Mouse (Mus musculus) MEL (cell line): ENCODE measurements at regions not wholly inside any gene's neighbourhood (a gene's known extent, or its start where the extent isn't known, plus 50 kb on each side); places are given as distances from the start of the nearest gene placed in this dataset.

Experiments
- DNase-seq: peaks from one replicate; pipeline ENCODE4 v3.0.0; 2011; ENCODE audit warnings: low read depth, low spot score
- H3K27ac ChIP-seq: 2 replicates; pipeline ENCODE4 v1.5.1; 2012; ENCODE audit warnings: low read depth, mild to moderate bottlenecking, control low read depth, low read length, moderate library complexity; ENCODE audit not compliant: control insufficient read depth
- H3K27me3 ChIP-seq, 2 experiments: fragments of 150-350 bp in 1 of 2; sonication (generic) in 1 of 2; 2 replicates each; pipeline ENCODE4 v1.6.1; 2012; ENCODE audit warnings: low read length in 2 of 2, mild to moderate bottlenecking in 2 of 2, improper control_type of control experiment in 1 of 2, moderate library complexity in 1 of 2; ENCODE audit not compliant: insufficient read depth in 2 of 2, control insufficient read depth in 1 of 2
- H3K36me3 ChIP-seq, 2 experiments: 2 replicates each; pipeline ENCODE4 v1.6.1; 2012 to 2014; ENCODE audit warnings: low read length in 2 of 2, improper control_type of control experiment in 1 of 2, inconsistent platforms in 1 of 2, mild to moderate bottlenecking in 1 of 2; ENCODE audit not compliant: insufficient read depth in 2 of 2, control insufficient read depth in 1 of 2
- H3K4me1 ChIP-seq, 2 experiments: fragments of 150-350 bp in 1 of 2; sonication (generic) in 1 of 2; 2 replicates each; pipeline ENCODE4 v1.6.1; 2012; ENCODE audit warnings: low read length in 2 of 2, improper control_type of control experiment in 1 of 2, mild to moderate bottlenecking in 1 of 2; ENCODE audit not compliant: insufficient read depth in 2 of 2, control insufficient read depth in 1 of 2
- H3K4me3 ChIP-seq, 2 experiments: fragments of 150-350 bp in 1 of 2; sonication (generic) in 1 of 2; 2 replicates each; pipeline ENCODE4 v1.5.1; 2012; ENCODE audit warnings: low read depth in 2 of 2, low read length in 2 of 2, mild to moderate bottlenecking in 2 of 2, moderate library complexity in 2 of 2, control low read depth in 1 of 2, improper control_type of control experiment in 1 of 2; ENCODE audit not compliant: control insufficient read depth in 1 of 2, insufficient read depth in 1 of 2
- H3K79me2 ChIP-seq: 2 replicates; pipeline ENCODE4 v1.6.1; 2012; ENCODE audit warnings: mild to moderate bottlenecking, low read length, moderate library complexity; ENCODE audit not compliant: control insufficient read depth, poor library complexity, insufficient read depth
- H3K9ac ChIP-seq: 2 replicates; pipeline ENCODE4 v1.6.1; 2012; ENCODE audit warnings: low read depth, mild to moderate bottlenecking, control low read depth, low read length, moderate library complexity; ENCODE audit not compliant: control insufficient read depth, poor library complexity, severe bottlenecking
- H3K9me3 ChIP-seq: fragments of 150-350 bp; sonication (generic); replicated peaks from 2 replicates; pipeline ENCODE4 v1.6.1; 2012; ENCODE audit warnings: mild to moderate bottlenecking, low read length, improper control_type of control experiment, moderate library complexity; ENCODE audit not compliant: insufficient read depth
- CTCF ChIP-seq, 3 experiments: IDR thresholded peaks in 2 of 3; conservative IDR thresholded peaks in 1 of 3; 2 replicates each; pipeline ENCODE4 v1.5.1; 2011 to 2012; ENCODE audit warnings: low read length in 3 of 3, low read depth in 2 of 3, mild to moderate bottlenecking in 2 of 3, improper control_type of control experiment in 1 of 3, inconsistent platforms in 1 of 3, mixed read lengths in 1 of 3, moderate library complexity in 1 of 3; ENCODE audit not compliant: control insufficient read depth in 1 of 3, insufficient read depth in 1 of 3, poor library complexity in 1 of 3, severe bottlenecking in 1 of 3
- ELF1 ChIP-seq: IDR thresholded peaks from 2 replicates; pipeline ENCODE4 v1.6.1; 2014; ENCODE audit warnings: low read depth, mild to moderate bottlenecking, inconsistent platforms, low read length, improper control_type of control experiment, moderate library complexity
- ETS1 ChIP-seq: IDR thresholded peaks from 2 replicates; pipeline ENCODE4 v1.6.1; 2012; ENCODE audit warnings: low read depth, mild to moderate bottlenecking, inconsistent platforms, low read length, improper control_type of control experiment, moderate library complexity
- GABPA ChIP-seq: IDR thresholded peaks from 2 replicates; pipeline ENCODE4 v1.6.1; 2012; ENCODE audit warnings: low read depth, mild to moderate bottlenecking, inconsistent platforms, low read length, improper control_type of control experiment, moderate library complexity
- GATA1 ChIP-seq: IDR thresholded peaks from 2 replicates; pipeline ENCODE4 v1.6.1; 2011; ENCODE audit warnings: low read depth, low read length, improper control_type of control experiment
- HCFC1 ChIP-seq: IDR thresholded peaks from 2 replicates; pipeline ENCODE4 v1.6.1; 2012; ENCODE audit warnings: low read depth, mild to moderate bottlenecking, inconsistent platforms, low read length, improper control_type of control experiment, moderate library complexity
- MEF2A ChIP-seq: IDR thresholded peaks from 2 replicates; pipeline ENCODE4 v1.6.1; 2014; ENCODE audit warnings: low read depth, mild to moderate bottlenecking, inconsistent platforms, low read length, improper control_type of control experiment; ENCODE audit not compliant: poor library complexity, insufficient replicate concordance, severe bottlenecking; ENCODE audit errors: extremely low read depth
- MXI1 ChIP-seq: IDR thresholded peaks from 2 replicates; pipeline ENCODE4 v1.6.1; 2011; ENCODE audit warnings: mild to moderate bottlenecking, low read depth, low read length, improper control_type of control experiment
- NELFE ChIP-seq: IDR thresholded peaks from 2 replicates; pipeline ENCODE4 v1.6.1; 2011; ENCODE audit warnings: low read depth, low read length, improper control_type of control experiment
- NRF1 ChIP-seq: IDR thresholded peaks from 2 replicates; pipeline ENCODE4 v1.6.1; 2014; ENCODE audit warnings: low read depth, mild to moderate bottlenecking, inconsistent platforms, low read length, improper control_type of control experiment, moderate library complexity; ENCODE audit not compliant: poor library complexity, insufficient read depth, severe bottlenecking
- POLR2AphosphoS2 ChIP-seq: IDR thresholded peaks from 2 replicates; pipeline ENCODE4 v1.6.1; 2011; ENCODE audit warnings: low read length, improper control_type of control experiment
- TAL1 ChIP-seq: IDR thresholded peaks from 2 replicates; pipeline ENCODE4 v1.6.1; 2012; ENCODE audit warnings: mild to moderate bottlenecking, inconsistent platforms, low read length, moderate library complexity, mixed read lengths
- TBP ChIP-seq: IDR thresholded peaks from 2 replicates; pipeline ENCODE4 v1.8.0; 2011; ENCODE audit warnings: low read depth, low read length, improper control_type of control experiment
- USF1 ChIP-seq: IDR thresholded peaks from 2 replicates; pipeline ENCODE4 v1.6.1; 2014; ENCODE audit warnings: low read depth, mild to moderate bottlenecking, inconsistent platforms, low read length, improper control_type of control experiment, moderate library complexity
- USF2 ChIP-seq, 2 experiments: IDR thresholded peaks; 2 replicates each; pipeline ENCODE4 v1.6.1; 2011 to 2012; ENCODE audit warnings: improper control_type of control experiment in 2 of 2, low read length in 2 of 2, borderline replicate concordance in 1 of 2, inconsistent platforms in 1 of 2, low read depth in 1 of 2, mild to moderate bottlenecking in 1 of 2; ENCODE audit not compliant: insufficient read depth in 1 of 2
- ZC3H11A ChIP-seq: IDR thresholded peaks from 2 replicates; pipeline ENCODE4 v1.6.1; 2012; ENCODE audit warnings: low read depth, mild to moderate bottlenecking, inconsistent platforms, low read length, improper control_type of control experiment
- ZMIZ1 ChIP-seq: IDR thresholded peaks from 2 replicates; pipeline ENCODE4 v1.6.1; 2012; ENCODE audit warnings: low read depth, mild to moderate bottlenecking, inconsistent platforms, low read length, improper control_type of control experiment, moderate library complexity
- ZNF384 ChIP-seq: IDR thresholded peaks from 2 replicates; pipeline ENCODE4 v1.6.1; 2012; ENCODE audit warnings: low read depth, mild to moderate bottlenecking, inconsistent platforms, low read length, improper control_type of control experiment

- TF ChIP-seq POLR2AphosphoS2: no peak
- TF ChIP-seq GATA1: no peak
- no peak for TF ChIP-seq ZNF384
- TF ChIP-seq TAL1: no peak
- no peak for TF ChIP-seq GABPA
- TF ChIP-seq HCFC1: no peak
- no peak for TF ChIP-seq TBP
- TF ChIP-seq ZC3H11A: no peak
- no peaks in the 10 kb centered on the region for H3K79me2 ChIP-seq
- H3K36me3 ChIP-seq: no peaks in the 10 kb centered on the region
- H3K4me1 ChIP-seq: no peaks in the 10 kb centered on the region
- H3K27ac ChIP-seq: no peak overlapping the region
- no peak for DNase-seq
- no peak overlapping the region for H3K9ac ChIP-seq
- no peaks in the 10 kb centered on the region for H3K9me3 ChIP-seq
- no peak overlapping the region for H3K4me3 ChIP-seq
- no peaks in the 10 kb centered on the region for H3K27me3 ChIP-seq
These were observed 358.3 kb downstream of the Abcc12 start for GRCm38 (mm10) chr8:86222228-86222627.

DNA sequence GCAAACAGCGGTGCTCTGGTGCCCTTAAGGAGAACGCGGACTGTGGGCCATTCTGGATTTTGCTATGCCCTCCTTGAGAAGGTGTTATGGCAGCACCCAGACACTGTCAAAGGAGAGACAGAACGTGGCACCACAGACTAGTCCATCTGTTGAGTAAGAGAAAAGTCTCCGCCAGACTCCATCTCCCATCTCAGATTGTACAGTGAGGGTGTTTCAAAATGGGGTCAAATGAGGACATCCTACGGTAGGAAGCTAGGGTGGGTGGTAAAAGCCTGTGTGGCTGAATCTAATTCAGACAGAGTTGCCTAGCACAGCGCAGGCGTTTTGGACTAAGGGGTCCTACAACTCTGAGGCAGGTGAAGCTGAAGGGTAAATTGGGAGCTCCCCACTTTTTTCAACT lies 366.1 kb downstream of the Abcc12 start:
- no peak for DNase-seq
- H3K27ac ChIP-seq: no peak overlapping the region
- TF ChIP-seq ZMIZ1 (no peak), CTCF (IDR thresholded peaks at IDR 0.05 in 2 of 3, conservative IDR thresholded peaks at IDR 0.05 in 1 of 3; ENCODE audit: control insufficient read depth in 1 of 3, insufficient read depth in 1 of 3, low read depth in 2 of 3, low read length in 3 of 3, poor library complexity in 1 of 3, severe bottlenecking in 1 of 3) (no peak), MXI1 (no peak), ELF1 (no peak), NRF1 (no peak), USF1 (no peak), USF2 (IDR thresholded peaks at IDR 0.05; ENCODE audit: borderline replicate concordance in 1 of 2, insufficient read depth in 1 of 2, low read depth in 1 of 2, low read length in 2 of 2) (no peak), GATA1 (no peak), NELFE (no peak)
- TF ChIP-seq, all 39 proteins: peak for 0

GRCm38 (mm10) chr8:86212461-86212860 lies 368.0 kb downstream of the Abcc12 start:
- TF ChIP-seq ELF1 (no peak), TAL1 (no peak), ETS1 (no peak), MEF2A (no peak), USF2 (IDR thresholded peaks at IDR 0.05; ENCODE audit: borderline replicate concordance in 1 of 2, insufficient read depth in 1 of 2, low read depth in 1 of 2, low read length in 2 of 2) (no peak), TBP (no peak)
- TF ChIP-seq, all 39 proteins: peak for 0
- no peak overlapping the region for H3K27ac ChIP-seq
- H3K79me2 ChIP-seq: no peaks in the 10 kb centered on the region

More for the DNA sequence above, 366.1 kb downstream of the Abcc12 start:
- no peaks in the 10 kb centered on the region for H3K4me1 ChIP-seq
- no peak overlapping the region for H3K9ac ChIP-seq
- H3K36me3 ChIP-seq: no peaks in the 10 kb centered on the region
- no peaks in the 10 kb centered on the region for H3K9me3 ChIP-seq
- no peaks in the 10 kb centered on the region; a peak in 1 of 4 replicates for H3K27me3 ChIP-seq
- no peaks in the 10 kb centered on the region for H3K79me2 ChIP-seq
- no peak overlapping the region for H3K4me3 ChIP-seq

More at GRCm38 (mm10) chr8:86212461-86212860, 368.0 kb downstream of the Abcc12 start:
- Histone ChIP-seq H3K4me3 (no peak overlapping the region), H3K36me3 (no peaks in the 10 kb centered on the region), H3K9ac (no peak overlapping the region), H3K4me1 (no peaks in the 10 kb centered on the region), H3K27me3 (no peaks in the 10 kb centered on the region; a peak in 1 of 4 replicates), H3K9me3 (no peaks in the 10 kb centered on the region)
- no peak for DNase-seq
